Comparison of ENCODE assay signal across 12 mouse cellular contexts in the genomic region with DNA sequence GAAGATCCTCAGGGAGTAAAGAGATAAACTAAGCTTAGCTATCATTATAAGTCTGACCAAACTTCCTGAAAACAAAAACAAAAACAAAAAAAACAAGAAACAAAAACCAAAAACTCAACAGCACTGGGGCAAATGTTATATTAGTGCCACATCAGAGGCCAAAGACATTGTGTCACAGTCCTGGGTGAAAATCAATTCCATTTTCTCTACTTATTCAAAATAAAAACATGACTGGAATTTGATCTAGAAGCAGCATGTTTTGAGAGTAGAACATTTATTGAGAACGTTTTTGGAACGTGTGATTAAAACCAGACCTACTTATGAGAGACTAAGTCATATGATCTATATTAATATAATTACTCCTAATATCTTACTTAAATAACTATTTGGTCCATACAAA. TPM values are rescaled to one million over a fixed set of nuclear protein-coding genes. Genes with fewer than 3 reads are reported as not detected.
DNase-seq lines count a peak whose midpoint lies in the region; ATAC-seq and TF ChIP-seq lines count a peak whose summit lies in the region.
"Had no signal": no experiment of that assay in that cellular context is flagged by ENCODE, and none has a peak within 500 bp of the region (broad histone marks: within the 10 kb centered on the region; RNA-seq: fewer than 3 reads in every experiment).

No protein-coding gene starts in this region.

- peaks cover 36% of the 10 kb centered on the region for H3K4me1 ChIP-seq in forebrain, embryonic 12.5 days
- peaks cover 26% of the 10 kb centered on the region for H3K4me1 ChIP-seq in limb, embryonic 13.5 days
- peaks cover 39% of the 10 kb centered on the region for H3K4me1 ChIP-seq in neural tube, embryonic 15.5 days

- no peak for ATAC-seq in forebrain, embryonic 12.5 days (ENCODE audit: low FRiP score)
- ATAC-seq in limb, embryonic 13.5 days (ENCODE audit: low FRiP score, low read depth), result no peak
- ATAC-seq in neural tube, embryonic 15.5 days (ENCODE audit: low FRiP score), result no peak

- no peak for DNase-seq in layer of hippocampus, adult 2 months (ENCODE audit: low spot score in 2 of 2)
- no peak for DNase-seq in layer of hippocampus, adult 11-12 months (ENCODE audit: low spot score)
- no peak for DNase-seq in thymus, postnatal 10 days (ENCODE audit: low spot score in 2 of 2)
- DNase-seq in right cerebral cortex, adult 18-20 months, result no peak
- no peak for DNase-seq in ovary, adult 18-20 months (ENCODE audit: low spot score)
- DNase-seq: adrenal gland, postnatal 25 days; cerebellum, postnatal 14 days; thymus, postnatal 4 days had no signal

- H3K4me2 ChIP-seq in forebrain, embryonic 12.5 days, result peak overlapping the region; percentile 75
- peak overlapping the region; percentile 81 for H3K4me2 ChIP-seq in limb, embryonic 13.5 days (replicated peaks)
- peak overlapping the region; percentile 63 for H3K4me2 ChIP-seq in neural tube, embryonic 15.5 days

- H3K36me3 ChIP-seq in forebrain, embryonic 12.5 days (replicated peaks), result no peaks in the 10 kb centered on the region
- no peaks in the 10 kb centered on the region for H3K36me3 ChIP-seq in limb, embryonic 13.5 days
- no peaks in the 10 kb centered on the region for H3K36me3 ChIP-seq in neural tube, embryonic 15.5 days

- no peaks in the 10 kb centered on the region for H3K27me3 ChIP-seq in forebrain, embryonic 12.5 days
- H3K27me3 ChIP-seq in limb, embryonic 13.5 days, result no peaks in the 10 kb centered on the region
- no peaks in the 10 kb centered on the region for H3K27me3 ChIP-seq in neural tube, embryonic 15.5 days (replicated peaks)

- 69% methylated on average over 2 of the region's 2 CpGs for WGBS in forebrain, embryonic 12.5 days
- WGBS in limb, embryonic 13.5 days, result 36% methylated on average over 2 of the region's 2 CpGs
- 92% methylated on average over 2 of the region's 2 CpGs for WGBS in neural tube, embryonic 15.5 days

- no peaks in the 10 kb centered on the region for H3K9me3 ChIP-seq in forebrain, embryonic 12.5 days
- no peaks in the 10 kb centered on the region for H3K9me3 ChIP-seq in limb, embryonic 13.5 days
- H3K9me3 ChIP-seq in neural tube, embryonic 15.5 days (replicated peaks), result no peaks in the 10 kb centered on the region

- H3K4me3 ChIP-seq in layer of hippocampus, adult 2 months, result peak overlapping the region; percentile 98
- no peak overlapping the region for H3K4me3 ChIP-seq in forebrain, embryonic 12.5 days (replicated peaks)
- no peak overlapping the region for H3K4me3 ChIP-seq in limb, embryonic 13.5 days
- H3K4me3 ChIP-seq in neural tube, embryonic 15.5 days (replicated peaks), result no peak overlapping the region

- H3K9ac ChIP-seq in forebrain, embryonic 12.5 days, result no peak overlapping the region
- H3K9ac ChIP-seq in limb, embryonic 13.5 days, result no peak overlapping the region
- no peak overlapping the region for H3K9ac ChIP-seq in neural tube, embryonic 15.5 days (replicated peaks)

- TF ChIP-seq CTCF in layer of hippocampus, adult 2 months (conservative IDR thresholded peaks at IDR 0.05), result no peak

- no peak overlapping the region for H3K27ac ChIP-seq in layer of hippocampus, adult 2 months
- H3K27ac ChIP-seq in forebrain, embryonic 12.5 days, result no peak overlapping the region
- no peak overlapping the region for H3K27ac ChIP-seq in limb, embryonic 13.5 days
- H3K27ac ChIP-seq in neural tube, embryonic 15.5 days (replicated peaks), result no peak overlapping the region
- H3K27ac ChIP-seq: macrophage had no signal

RNA-seq across cellular contexts. Expression of gene Tmem131, which starts 6.5 kb away (rescaled TPM):
- 10 to 100 TPM; 58.1 to 62.1 TPM for total RNA-seq in layer of hippocampus, adult 2 months (2021)
- 19.6 and 20.4 TPM in 2 replicates for polyA plus RNA-seq in forebrain, embryonic 12.5 days (2016; fragmentation: Nextera tagmentation; extraction: Ambion mirVana)
- 12.5 and 13.4 TPM in 2 replicates for polyA plus RNA-seq in limb, embryonic 13.5 days (2015; fragmentation: Nextera tagmentation; extraction: Ambion mirVana)
- polyA plus RNA-seq in neural tube, embryonic 15.5 days (2015; fragmentation: Nextera tagmentation; extraction: Ambion mirVana), result 11.2 and 12.8 TPM in 2 replicates
